Mouse (Mus musculus): ENCODE results near the gene Man1a2. TPM values are rescaled to one million over a fixed set of nuclear protein-coding genes. Genes with fewer than 3 reads are reported as not detected.

Gene Man1a2
- polyA plus RNA-seq, 1 experiment, result 22.5 TPM

DNA sequence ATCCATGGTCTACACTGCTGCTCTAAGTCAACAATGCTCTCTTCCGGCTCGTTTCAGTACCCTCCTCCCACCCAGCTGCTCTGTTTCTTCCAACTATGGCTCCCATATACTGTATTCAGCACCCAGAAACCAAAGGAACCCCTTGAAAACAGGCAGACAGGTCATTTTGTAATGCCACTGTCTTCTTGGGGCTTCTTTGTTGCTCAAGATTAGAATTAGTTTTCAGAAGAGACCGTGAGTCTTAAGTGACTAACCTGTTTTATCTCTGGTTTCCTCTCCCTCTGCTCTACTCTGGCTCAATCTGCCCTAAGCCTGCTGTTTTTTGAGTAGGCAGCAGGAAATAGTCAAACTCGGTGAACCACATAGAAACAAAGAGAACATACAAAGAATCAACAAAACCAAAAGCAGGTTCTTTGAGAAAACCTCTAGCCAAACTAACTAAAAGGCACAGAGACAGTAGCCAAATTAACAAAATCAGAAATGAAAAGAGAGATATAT is 127.0 kb downstream of the Man1a2 start:
- Histone ChIP-seq H3K27ac (replicated peaks; ENCODE audit: low read depth, low read length) (no peak overlapping the region), H3K4me1 (ENCODE audit: control insufficient read depth, insufficient read depth, insufficient read length, low read length) (no peaks in the 10 kb centered on the region), H3K4me3 (ENCODE audit: insufficient read depth, low read depth, low read length) (no peak overlapping the region)

DNA sequence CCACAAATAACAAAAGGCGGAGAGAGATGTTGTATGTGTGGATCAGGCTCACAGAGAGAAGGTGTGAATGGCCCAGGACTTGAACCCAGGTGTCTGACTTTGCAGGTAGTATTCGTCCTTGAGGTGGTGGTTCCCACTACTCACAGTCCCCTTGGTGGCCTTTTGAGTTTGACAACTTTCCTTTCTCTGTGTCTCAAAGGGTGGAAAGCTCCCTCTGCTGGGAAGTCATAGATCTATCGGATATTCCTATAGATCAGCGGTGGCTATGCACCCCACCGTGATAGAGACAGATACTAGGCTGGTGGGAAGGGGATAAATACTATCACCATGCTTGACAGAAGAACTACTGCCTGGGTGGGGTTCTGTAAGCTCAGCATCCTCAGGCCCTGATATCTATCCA is 130.5 kb downstream of the Man1a2 start:
- H3K27ac ChIP-seq (replicated peaks; ENCODE audit: low read depth, low read length), result no peak overlapping the region
- H3K4me3 ChIP-seq (ENCODE audit: insufficient read depth, low read depth, low read length), result no peak overlapping the region
- H3K4me1 ChIP-seq (ENCODE audit: control insufficient read depth, insufficient read depth, insufficient read length, low read length), result no peaks in the 10 kb centered on the region

DNA sequence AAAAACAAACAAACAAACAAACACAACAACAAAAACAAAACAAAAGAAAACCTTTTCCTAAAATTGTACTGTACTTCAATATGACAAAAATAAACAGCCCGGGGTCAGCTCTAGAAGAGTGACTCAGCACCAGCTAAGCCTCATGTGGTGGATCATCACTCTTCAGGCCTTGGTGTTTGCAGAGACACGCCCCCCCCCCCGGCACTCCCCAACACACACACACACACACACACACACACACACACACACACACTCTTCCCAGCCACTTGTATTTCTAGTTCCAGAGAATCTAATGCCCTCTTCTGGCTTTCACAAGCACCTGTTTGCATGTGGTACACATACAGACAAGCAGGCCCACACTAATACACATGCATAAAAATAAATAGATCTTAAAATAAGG is 133.1 kb downstream of the Man1a2 start:
- Histone ChIP-seq H3K4me3 (ENCODE audit: insufficient read depth, low read depth, low read length) (no peak overlapping the region), H3K27ac (replicated peaks; ENCODE audit: low read depth, low read length) (no peak overlapping the region), H3K4me1 (ENCODE audit: control insufficient read depth, insufficient read depth, insufficient read length, low read length) (no peaks in the 10 kb centered on the region)

DNA sequence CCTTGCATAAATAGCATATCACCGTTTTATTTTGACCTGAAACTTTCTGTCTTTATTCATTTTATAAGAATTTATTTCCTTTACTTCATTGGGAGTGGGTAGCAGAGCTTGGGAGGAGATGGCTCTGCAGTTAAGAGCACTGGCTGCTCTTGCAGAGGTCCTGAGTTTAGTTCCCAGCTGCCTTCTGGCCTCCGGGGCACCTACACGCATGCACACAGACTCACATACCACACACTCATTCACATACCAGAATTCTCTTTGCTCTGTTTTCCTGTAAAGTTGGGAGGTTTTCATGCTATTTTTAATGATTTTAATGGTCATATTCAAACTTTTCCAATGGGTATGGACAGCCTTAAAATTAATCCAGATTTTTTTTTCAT is 137.4 kb downstream of the Man1a2 start:
- Histone ChIP-seq H3K4me1 (ENCODE audit: control insufficient read depth, insufficient read depth, insufficient read length, low read length) (no peaks in the 10 kb centered on the region), H3K4me3 (ENCODE audit: insufficient read depth, low read depth, low read length) (no peak overlapping the region), H3K27ac (replicated peaks; ENCODE audit: low read depth, low read length) (no peak overlapping the region)

DNA sequence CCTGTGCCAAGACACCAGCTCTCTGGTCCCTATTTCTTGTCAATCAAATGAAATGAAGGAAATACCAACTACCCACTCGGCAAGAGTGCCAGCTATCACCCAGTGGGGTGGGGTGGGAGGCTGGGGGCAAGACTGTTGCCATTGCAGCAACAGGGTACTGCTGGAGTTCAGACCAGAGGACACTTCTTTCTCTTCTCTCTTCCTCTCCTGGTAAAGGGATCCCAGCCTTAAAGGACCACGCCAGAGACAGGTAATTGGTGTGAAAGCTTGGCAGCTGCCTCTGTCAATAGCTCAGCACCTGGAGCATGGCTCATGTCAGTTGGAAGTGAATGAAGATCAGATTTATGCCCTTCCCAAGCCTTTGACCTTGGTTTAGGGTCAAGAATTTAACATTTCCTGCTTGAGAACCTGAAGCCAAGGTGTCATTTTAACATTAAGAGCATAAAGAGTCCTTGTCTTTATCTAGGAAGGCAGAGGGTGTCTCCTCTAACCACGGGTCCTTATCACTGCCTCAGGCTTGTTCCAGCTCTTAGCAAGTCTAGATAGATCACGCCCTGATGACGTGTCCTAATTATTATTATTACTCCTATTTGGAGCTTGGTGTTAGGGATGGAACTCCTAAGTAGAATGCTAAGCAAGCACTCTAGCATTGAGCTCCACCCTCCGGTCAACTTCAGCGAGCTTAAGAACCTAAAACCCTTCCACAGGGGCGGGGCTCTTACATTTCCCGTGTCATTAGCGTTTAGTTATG is 138.0 kb downstream of the Man1a2 start:
- H3K4me3 ChIP-seq (ENCODE audit: insufficient read depth, low read depth, low read length), result no peak overlapping the region
- H3K27ac ChIP-seq (replicated peaks; ENCODE audit: low read depth, low read length), result no peak overlapping the region
- H3K4me1 ChIP-seq (ENCODE audit: control insufficient read depth, insufficient read depth, insufficient read length, low read length), result no peaks in the 10 kb centered on the region

DNA sequence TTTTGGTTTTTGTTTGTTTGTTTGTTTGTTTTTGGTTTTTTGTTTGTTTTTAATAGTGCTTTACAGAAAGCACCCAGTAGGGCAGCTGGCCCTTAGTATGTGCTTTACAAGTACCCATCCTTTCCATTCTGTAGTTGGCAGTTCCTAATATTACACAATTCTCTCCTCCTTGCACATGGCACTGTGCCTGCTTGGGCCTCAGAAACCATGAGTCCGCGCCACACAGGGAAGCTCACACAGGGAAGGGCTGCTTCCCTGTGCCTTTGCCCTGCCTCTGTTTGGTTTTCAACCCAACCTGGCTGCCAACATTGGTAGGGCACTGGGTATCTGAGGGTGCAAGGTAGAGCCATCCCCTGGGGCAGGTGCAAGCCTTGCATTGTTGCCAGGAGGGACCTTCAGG is 148.6 kb downstream of the Man1a2 start:
- Histone ChIP-seq H3K27ac (replicated peaks; ENCODE audit: low read depth, low read length) (no peak overlapping the region), H3K4me3 (ENCODE audit: insufficient read depth, low read depth, low read length) (no peak overlapping the region), H3K4me1 (ENCODE audit: control insufficient read depth, insufficient read depth, insufficient read length, low read length) (no peaks in the 10 kb centered on the region)

DNA sequence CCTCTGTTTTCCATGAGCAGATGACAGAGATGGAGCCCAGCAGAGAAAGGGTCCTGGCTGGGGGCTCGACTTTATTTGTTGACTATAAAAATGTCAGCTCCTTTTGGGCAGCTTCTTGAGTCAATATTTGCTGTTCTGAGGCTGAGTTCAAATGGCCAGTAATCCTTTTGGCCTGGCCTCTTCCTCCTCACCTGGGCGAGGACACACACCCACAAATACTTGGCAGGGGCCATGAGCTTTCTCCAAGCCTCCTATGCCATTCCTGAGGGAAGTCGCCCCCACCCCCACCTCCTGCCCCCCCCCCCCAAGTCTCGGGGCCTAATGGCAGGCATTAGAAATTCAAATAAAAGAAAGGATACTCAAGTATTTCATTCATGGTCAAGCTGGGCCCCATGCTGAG is 149.4 kb downstream of the Man1a2 start:
- no peak overlapping the region for H3K4me3 ChIP-seq (ENCODE audit: insufficient read depth, low read depth, low read length)
- H3K27ac ChIP-seq (replicated peaks; ENCODE audit: low read depth, low read length), result no peak overlapping the region
- H3K4me1 ChIP-seq (ENCODE audit: control insufficient read depth, insufficient read depth, insufficient read length, low read length), result no peaks in the 10 kb centered on the region

DNA sequence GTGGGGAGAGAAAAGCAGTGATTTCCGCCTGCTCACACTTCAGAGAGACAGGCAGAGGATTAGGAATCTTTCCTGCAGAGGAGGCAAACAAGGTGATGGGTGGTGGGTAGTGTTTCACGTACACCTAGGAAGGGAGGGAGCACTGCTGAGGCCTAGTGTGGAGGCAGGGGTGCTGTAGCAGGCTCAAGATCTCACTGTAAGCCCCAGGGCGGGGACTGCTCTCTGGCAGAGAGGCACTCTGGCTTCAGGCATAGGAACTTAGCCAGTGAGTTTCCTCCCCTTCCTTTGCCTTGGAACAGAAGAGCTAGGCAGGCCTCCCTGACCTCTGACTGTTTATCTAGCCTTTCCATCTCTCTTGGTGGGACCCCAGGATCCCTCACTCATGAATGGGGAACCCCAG is 150.0 kb downstream of the Man1a2 start:
- Histone ChIP-seq H3K4me3 (ENCODE audit: insufficient read depth, low read depth, low read length) (no peak overlapping the region), H3K27ac (replicated peaks; ENCODE audit: low read depth, low read length) (no peak overlapping the region), H3K4me1 (ENCODE audit: control insufficient read depth, insufficient read depth, insufficient read length, low read length) (no peaks in the 10 kb centered on the region)

DNA sequence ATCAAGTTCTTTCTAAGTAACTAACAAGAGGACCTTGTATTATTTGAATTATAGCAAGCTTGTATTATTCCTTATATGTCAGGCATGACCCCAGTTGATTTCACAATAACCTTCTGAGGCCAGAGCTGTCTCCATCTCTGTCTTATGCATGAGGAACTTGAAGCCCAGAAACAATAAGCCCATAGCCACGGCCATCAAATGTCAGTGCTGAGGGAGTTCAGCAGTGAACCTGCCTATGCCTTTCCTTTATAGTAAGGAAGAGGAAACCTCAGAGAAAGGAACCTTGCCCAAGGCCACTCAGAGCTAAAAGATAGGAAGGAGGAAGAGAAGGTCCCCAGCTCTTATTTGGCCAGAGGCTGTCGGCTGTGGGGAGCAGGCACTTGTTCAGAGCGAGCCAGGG is 150.9 kb downstream of the Man1a2 start:
- H3K4me1 ChIP-seq (ENCODE audit: control insufficient read depth, insufficient read depth, insufficient read length, low read length), result no peaks in the 10 kb centered on the region

DNA sequence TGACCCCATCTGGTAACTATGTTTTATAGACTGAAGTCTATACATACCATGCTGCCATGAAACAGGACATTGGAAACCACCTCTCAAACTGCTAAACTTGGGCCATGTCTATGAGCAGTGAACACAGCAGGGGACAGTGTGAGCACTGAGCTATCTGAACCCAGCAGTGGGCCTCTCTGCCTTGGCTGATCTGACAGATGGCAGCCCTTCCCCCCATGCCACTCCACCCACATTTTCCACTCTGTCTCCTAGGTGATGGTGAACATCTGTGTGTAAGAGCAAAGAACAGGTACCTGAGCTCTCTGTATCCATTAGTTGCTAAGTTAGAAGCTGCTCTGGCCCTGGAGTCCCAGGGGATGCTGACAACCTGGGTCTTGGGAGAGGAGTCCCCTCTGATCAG is 151.9 kb downstream of the Man1a2 start:
- Histone ChIP-seq H3K27ac (replicated peaks; ENCODE audit: low read depth, low read length) (no peak overlapping the region), H3K4me1 (ENCODE audit: control insufficient read depth, insufficient read depth, insufficient read length, low read length) (no peaks in the 10 kb centered on the region), H3K4me3 (ENCODE audit: insufficient read depth, low read depth, low read length) (no peak overlapping the region)

More for the DNA sequence above, 150.9 kb downstream of the Man1a2 start:
- H3K27ac ChIP-seq (replicated peaks; ENCODE audit: low read depth, low read length), result no peak overlapping the region
- no peak overlapping the region for H3K4me3 ChIP-seq (ENCODE audit: insufficient read depth, low read depth, low read length)

DNA sequence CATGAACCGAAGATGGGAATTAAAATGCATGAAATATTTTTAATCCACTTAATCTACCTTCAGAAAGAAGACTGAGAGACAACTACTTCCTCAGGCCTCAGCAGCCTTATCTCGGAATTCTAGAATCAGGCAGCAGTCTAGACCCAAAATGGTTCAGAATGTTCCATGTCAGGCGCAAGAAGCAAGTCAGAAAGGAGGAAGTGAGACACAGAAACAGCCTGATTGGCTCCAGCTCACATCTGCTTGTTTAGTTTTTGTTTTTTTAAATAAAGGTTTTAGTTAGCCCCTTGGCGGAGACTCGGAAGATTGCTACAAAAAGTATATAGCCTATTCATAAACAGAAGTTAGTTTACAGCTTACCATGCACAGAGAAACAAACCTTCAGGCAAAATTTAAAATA is 154.4 kb downstream of the Man1a2 start:
- Histone ChIP-seq H3K4me3 (ENCODE audit: insufficient read depth, low read depth, low read length) (no peak overlapping the region), H3K4me1 (ENCODE audit: control insufficient read depth, insufficient read depth, insufficient read length, low read length) (no peaks in the 10 kb centered on the region), H3K27ac (replicated peaks; ENCODE audit: low read depth, low read length) (no peak overlapping the region)

DNA sequence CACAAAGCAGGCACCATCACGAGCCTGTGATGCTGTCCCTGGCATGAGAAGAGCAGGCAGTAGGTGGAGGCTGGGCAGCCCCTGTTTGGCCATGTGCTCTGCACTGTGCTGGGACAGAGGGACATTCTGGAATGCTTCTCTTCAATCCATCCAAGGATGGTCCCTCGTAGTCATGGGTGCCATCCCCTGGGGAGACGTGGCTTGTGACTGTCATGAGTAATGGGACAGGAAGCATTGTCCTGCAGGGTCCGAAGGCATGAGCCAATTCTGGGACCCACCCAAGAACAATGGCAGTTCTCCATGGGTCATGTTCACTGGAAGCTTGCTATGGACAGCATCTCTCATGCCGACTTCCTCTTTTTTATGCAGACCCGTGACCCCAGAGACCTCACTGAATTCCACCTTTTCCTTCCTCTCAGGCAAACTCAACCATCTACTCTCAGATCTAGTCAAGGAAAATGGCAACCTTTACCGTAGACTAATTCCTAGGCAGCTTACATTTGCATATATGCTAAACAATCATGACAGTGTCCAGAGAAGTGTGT is 155.0 kb downstream of the Man1a2 start:
- H3K4me3 ChIP-seq (ENCODE audit: insufficient read depth, low read depth, low read length), result no peak overlapping the region
- H3K4me1 ChIP-seq (ENCODE audit: control insufficient read depth, insufficient read depth, insufficient read length, low read length), result no peaks in the 10 kb centered on the region
- no peak overlapping the region for H3K27ac ChIP-seq (replicated peaks; ENCODE audit: low read depth, low read length)

DNA sequence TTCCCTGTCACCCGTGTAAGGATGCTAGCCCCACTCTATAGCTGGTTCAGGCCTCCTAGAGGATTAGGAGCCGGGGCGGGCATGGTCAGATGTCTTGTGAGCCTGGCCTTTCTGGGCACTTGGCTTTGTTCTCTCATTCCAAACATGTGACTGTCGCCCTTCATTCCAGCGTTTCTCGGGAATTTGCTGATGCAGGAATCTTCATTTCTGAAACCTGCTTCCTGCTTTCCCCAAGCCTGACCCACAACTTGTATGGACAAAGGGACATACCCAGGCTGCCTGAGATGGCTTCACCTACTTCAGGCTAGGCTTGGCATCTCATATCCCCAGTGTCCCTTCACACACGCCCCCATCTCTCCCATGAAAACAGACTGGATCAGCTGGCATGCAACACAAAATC is 162.6 kb downstream of the Man1a2 start:
- no peak overlapping the region for H3K4me3 ChIP-seq (ENCODE audit: insufficient read depth, low read depth, low read length)
- H3K27ac ChIP-seq (replicated peaks; ENCODE audit: low read depth, low read length), result no peak overlapping the region

DNA sequence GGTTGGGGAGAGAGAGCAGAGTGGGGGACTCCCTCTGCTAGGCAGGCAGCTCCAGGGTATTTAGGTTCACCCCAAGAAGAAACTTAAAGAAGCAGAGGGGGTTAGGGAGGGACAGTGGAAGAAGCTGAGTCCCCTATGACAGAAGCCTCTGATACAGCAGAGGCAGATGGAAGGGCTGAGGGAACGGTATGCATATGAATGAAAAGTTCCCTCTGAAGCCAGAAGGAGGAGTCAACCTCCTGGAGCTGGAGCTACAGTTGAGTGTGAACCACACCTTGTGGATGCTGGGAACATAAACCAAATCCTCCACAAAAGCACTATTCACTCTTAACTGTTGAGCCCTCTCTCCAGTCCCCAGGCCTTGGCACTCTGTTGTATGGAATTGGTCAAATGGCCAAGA is 163.7 kb downstream of the Man1a2 start:
- no peak overlapping the region for H3K4me3 ChIP-seq (ENCODE audit: insufficient read depth, low read depth, low read length)
- H3K27ac ChIP-seq (replicated peaks; ENCODE audit: low read depth, low read length), result no peak overlapping the region
- no peaks in the 10 kb centered on the region for H3K4me1 ChIP-seq (ENCODE audit: control insufficient read depth, insufficient read depth, insufficient read length, low read length)

More for the DNA sequence above, 162.6 kb downstream of the Man1a2 start:
- H3K4me1 ChIP-seq (ENCODE audit: control insufficient read depth, insufficient read depth, insufficient read length, low read length), result no peaks in the 10 kb centered on the region

DNA sequence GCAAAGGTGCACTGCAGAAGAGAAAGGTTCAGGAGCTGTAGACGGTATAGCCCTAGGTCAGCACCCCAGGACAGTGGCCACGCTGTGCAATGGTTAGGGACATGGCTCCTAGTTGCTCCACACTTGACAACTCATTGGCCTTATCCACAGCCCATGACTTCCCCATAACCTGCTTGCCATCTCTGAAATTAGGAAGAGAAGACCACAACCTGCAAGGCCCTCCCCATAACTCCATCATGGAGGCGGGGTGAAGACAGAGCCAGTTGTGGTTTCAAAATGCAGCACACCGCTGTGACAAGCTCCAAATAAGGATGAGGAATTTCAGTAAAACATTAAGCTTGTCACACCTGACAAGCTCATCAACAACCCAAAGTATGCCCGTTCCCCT is 169.6 kb downstream of the Man1a2 start:
- no peaks in the 10 kb centered on the region for H3K4me1 ChIP-seq (ENCODE audit: control insufficient read depth, insufficient read depth, insufficient read length, low read length)
- H3K4me3 ChIP-seq (ENCODE audit: insufficient read depth, low read depth, low read length), result no peak overlapping the region
- no peak overlapping the region for H3K27ac ChIP-seq (replicated peaks; ENCODE audit: low read depth, low read length)

DNA sequence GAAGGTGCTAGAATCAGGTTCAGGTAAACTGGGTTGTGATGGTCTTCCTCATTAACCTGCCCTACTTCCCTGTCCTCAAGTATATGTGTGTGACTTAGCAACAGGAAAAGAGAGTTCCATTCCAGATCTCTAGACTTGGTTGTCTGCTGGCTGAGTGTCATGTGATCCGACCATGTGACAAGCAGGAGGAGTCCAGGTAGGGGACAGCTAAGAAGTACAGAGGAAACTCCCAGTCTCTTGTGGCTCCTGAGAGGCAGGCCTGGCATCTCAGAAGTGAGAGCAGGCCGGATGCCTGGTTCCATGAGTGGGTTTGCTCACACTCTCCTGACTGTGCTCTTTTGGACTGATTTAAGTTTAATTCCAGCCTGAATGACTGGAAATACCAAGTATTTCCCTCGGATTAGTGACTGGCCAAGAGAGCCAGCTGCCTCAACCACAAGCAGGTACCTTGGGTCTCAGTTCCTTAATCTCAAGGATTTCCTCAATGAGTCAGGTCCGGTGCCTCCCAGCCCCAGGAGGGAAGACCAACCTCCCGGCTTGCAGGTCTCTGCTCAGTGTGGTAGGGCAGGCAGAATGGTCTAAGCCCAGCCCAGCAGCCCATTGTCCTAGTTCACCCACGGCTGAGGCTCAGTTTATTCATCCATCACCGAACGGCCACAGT is 170.1 kb downstream of the Man1a2 start:
- H3K4me1 ChIP-seq (ENCODE audit: control insufficient read depth, insufficient read depth, insufficient read length, low read length), result no peaks in the 10 kb centered on the region
- H3K4me3 ChIP-seq (ENCODE audit: insufficient read depth, low read depth, low read length), result no peak overlapping the region
- no peak overlapping the region for H3K27ac ChIP-seq (replicated peaks; ENCODE audit: low read depth, low read length)
